Mouse (Mus musculus) gastrocnemius, adult 8-10 months (tissue): ENCODE data around the gene Olfr307. TPM values are rescaled to one million over a fixed set of nuclear protein-coding genes. Genes with fewer than 3 reads are reported as not detected.
"Not testable (repeated sequence)": the region's sequence is repeated elsewhere in the genome, so short reads cannot be mapped to it uniquely, and the experiment has no call there.

Experiments used
- DNase-seq, 2 experiments: peaks; one replicate each; pipeline ENCODE4 v3.0.0; 2022; ENCODE audit warnings: low spot score in 2 of 2
- microRNA-seq: library from miRNA; unstranded; fragments of <30 nt; microRNA quantifications from one replicate; pipeline ENCODE4 v1.2.0, GENCODE M21; 2022
- total RNA-seq, 4 experiments: library from RNA; stranded (reverse); gene quantifications; 2 replicates each; pipeline ENCODE4 v1.2.4; 2022

Olfr307 gene
- not detected for total RNA-seq

GRCm38 (mm10) chr7:86337486-86337885, at the start of gene Olfr307:
TSS of gene Olfr307 (minus strand) at chr7:86337586.
- DNase-seq: no peak

- no peak for DNase-seq
Measured at GRCm38 (mm10) chr7:86386558-86386957, 49.2 kb upstream of the Olfr307 start, which contains the start of gene Olfr304. TSS of gene Olfr304 (minus strand) at chr7:86386658.

GRCm38 (mm10) chr7:86385769-86386168, 48.4 kb upstream of the Olfr307 start:
- no peak for DNase-seq

GRCm38 (mm10) chr7:86366828-86367227, 29.4 kb upstream of the Olfr307 start, which contains the start of gene Olfr305:
TSS of gene Olfr305 (minus strand) at chr7:86366928.
- no peak for DNase-seq

- not testable (repeated sequence) for DNase-seq
Measured at GRCm38 (mm10) chr7:86346296-86346695, 8.9 kb upstream of the Olfr307 start.

- no peak for DNase-seq
Measured at GRCm38 (mm10) chr7:86344253-86344652, 6.9 kb upstream of the Olfr307 start.

GRCm38 (mm10) chr7:86342881-86343565, 5.6 kb upstream of the Olfr307 start:
- no peak for DNase-seq

- DNase-seq: no peak
Measured at GRCm38 (mm10) chr7:86325530-86325929, 11.9 kb downstream of the Olfr307 start, which contains the start of gene Olfr308. TSS of gene Olfr308 (minus strand) at chr7:86325630.

GRCm38 (mm10) chr7:86321323-86321722, 16.1 kb downstream of the Olfr307 start:
- no peak for DNase-seq

- DNase-seq: no peak
Measured at GRCm38 (mm10) chr7:86313608-86314007, 23.8 kb downstream of the Olfr307 start, which contains the start of gene Olfr309. TSS of gene Olfr309 (minus strand) at chr7:86313708.

Small RNA genes within 50 kb of the gene (microRNA-seq; reads per million reads assigned to microRNA genes)
- gene Gm23192: not detected

Other genes with a start within 250 kb of the Olfr307 start
- not detected for gene Vmn2r75, start 165.8 kb downstream of the Olfr307 start, total RNA-seq
- gene Vmn2r76, start 91.3 kb downstream of the Olfr307 start, total RNA-seq: not detected
- not detected for gene Olfr310, start 60.4 kb downstream of the Olfr307 start, total RNA-seq
- gene Olfr309, start 23.9 kb downstream of the Olfr307 start, total RNA-seq: not detected
- not detected for gene Olfr308, start 12.0 kb downstream of the Olfr307 start, total RNA-seq
- not detected for gene Olfr305, start 29.3 kb upstream of the Olfr307 start, total RNA-seq
- not detected for gene Olfr304, start 49.1 kb upstream of the Olfr307 start, total RNA-seq
- gene Olfr303, start 60.2 kb upstream of the Olfr307 start, total RNA-seq: not detected
- not detected for gene Olfr301, start 66.3 kb upstream of the Olfr307 start, total RNA-seq
- not detected for gene Olfr299, start 122.3 kb upstream of the Olfr307 start, total RNA-seq
- not detected for gene Olfr298, start 154.9 kb upstream of the Olfr307 start, total RNA-seq
- gene Olfr297, start 182.4 kb upstream of the Olfr307 start, total RNA-seq: not detected
- gene Olfr295, start 246.3 kb upstream of the Olfr307 start, total RNA-seq: not detected